Mouse (Mus musculus): ENCODE measurements around the gene Gpr21.

Gene Gpr21

GRCm38 (mm10) chr2:37516030-37516710 is at the start of gene Gpr21:
Gene Gpr21, plus strand, starts transcription at chr2:37516332.
- DNase-seq, result no peak

- DNase-seq, result no peak
These were observed 36.6 kb upstream of the Gpr21 start for GRCm38 (mm10) chr2:37479559-37479958.

GRCm38 (mm10) chr2:37480039-37480438 is 36.1 kb upstream of the Gpr21 start:
- DNase-seq, result no peak

GRCm38 (mm10) chr2:37484165-37484564 is 32.0 kb upstream of the Gpr21 start:
- DNase-seq, result no peak

- DNase-seq, result peak; percentile 10 to 21
These were observed 30.8 kb upstream of the Gpr21 start for GRCm38 (mm10) chr2:37485370-37485769.

GRCm38 (mm10) chr2:37486408-37486807 is 29.7 kb upstream of the Gpr21 start:
- no peak for DNase-seq

- no peak for DNase-seq
These were observed 27.2 kb upstream of the Gpr21 start for GRCm38 (mm10) chr2:37488956-37489355.

- DNase-seq, result no peak
These were observed 18.8 kb upstream of the Gpr21 start for GRCm38 (mm10) chr2:37497321-37497720.

- peak; percentile 16 to 27 for DNase-seq
These were observed 10.3 kb upstream of the Gpr21 start for GRCm38 (mm10) chr2:37505856-37506255.

GRCm38 (mm10) chr2:37511134-37511901 is 4.8 kb upstream of the Gpr21 start:
- no peak for DNase-seq

GRCm38 (mm10) chr2:37516922-37517462 is 860 bp downstream of the Gpr21 start:
- DNase-seq, result no peak

GRCm38 (mm10) chr2:37518561-37519285 is 2.6 kb downstream of the Gpr21 start:
- DNase-seq, result no peak

GRCm38 (mm10) chr2:37519286-37519640 is 3.1 kb downstream of the Gpr21 start:
- no peak for DNase-seq

GRCm38 (mm10) chr2:37527587-37527986 is 11.5 kb downstream of the Gpr21 start:
- DNase-seq, result no peak

GRCm38 (mm10) chr2:37529397-37529796 is 13.3 kb downstream of the Gpr21 start:
- DNase-seq, result no peak

- no peak for DNase-seq
These were observed 14.6 kb downstream of the Gpr21 start for GRCm38 (mm10) chr2:37530766-37531165.

GRCm38 (mm10) chr2:37531639-37532038 is 15.5 kb downstream of the Gpr21 start:
- DNase-seq, result no peak

GRCm38 (mm10) chr2:37549346-37550012 is 33.3 kb downstream of the Gpr21 start:
- DNase-seq, result no peak

GRCm38 (mm10) chr2:37556366-37556765 is 40.2 kb downstream of the Gpr21 start:
- no peak for DNase-seq

GRCm38 (mm10) chr2:37565579-37565978 is 49.4 kb downstream of the Gpr21 start:
- DNase-seq, result no peak

- no peak for DNase-seq
These were observed 49.9 kb downstream of the Gpr21 start for GRCm38 (mm10) chr2:37566035-37566434.

GRCm38 (mm10) chr2:37569888-37570287 is 53.8 kb downstream of the Gpr21 start:
- DNase-seq, result no peak

Data from kidney, adult 8-10 months (tissue).